Mouse (Mus musculus) layer of hippocampus, adult 2 months (tissue): ENCODE results near the gene Mrgprg. TPM values are rescaled to one million over a fixed set of nuclear protein-coding genes. Genes with fewer than 3 reads are reported as not detected.
A peak's percentile ranks its signal among the peaks of the same experiment; 100 is the strongest.

ENCODE experiments used
- DNase-seq, 2 experiments: peaks; one replicate each; pipeline ENCODE4 v3.0.0; 2022; ENCODE audit warnings: low spot score in 2 of 2
- H3K27ac ChIP-seq: fragments of 200-600 bp; 2 replicates; pipeline ENCODE4 v1.8.1; 2022
- H3K4me3 ChIP-seq: fragments of 200-600 bp; 2 replicates; pipeline ENCODE4 v1.8.1; 2022; ENCODE audit warnings: mild to moderate bottlenecking
- CTCF ChIP-seq: fragments of 200-600 bp; conservative IDR thresholded peaks from 2 replicates; pipeline ENCODE4 v1.8.1; 2022; ENCODE audit warnings: antibody characterized with exemption, mild to moderate bottlenecking, moderate library complexity
- total RNA-seq, 2 experiments: library from RNA; stranded (reverse); gene quantifications; 2 replicates each; pipeline ENCODE4 v1.2.3; 2021

Gene Mrgprg
- total RNA-seq, 2 experiments from 2014 or later = not detected

DNA sequence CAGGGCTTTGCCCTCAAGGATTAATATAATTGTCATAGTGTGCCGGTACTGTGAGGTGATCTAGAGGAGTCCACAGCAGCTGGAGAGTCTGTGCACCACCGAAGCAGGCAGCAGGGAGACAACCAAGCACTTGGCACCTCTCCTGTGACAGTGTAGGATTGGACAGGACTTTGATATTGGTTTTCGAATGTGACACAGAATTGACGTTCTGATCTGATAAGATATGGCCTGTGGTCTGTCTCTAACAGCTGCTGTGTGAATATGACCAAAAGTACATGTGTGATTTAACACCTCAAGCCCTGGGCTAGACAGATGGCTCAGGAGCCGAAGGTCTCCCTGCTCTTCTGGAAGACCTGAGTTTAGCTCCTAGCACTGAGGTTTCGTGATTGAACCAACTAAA lies 1.5 kb upstream of the Mrgprg start:
- no peak for TF ChIP-seq CTCF
- Histone ChIP-seq H3K27ac (no peak overlapping the region), H3K4me3 (no peak overlapping the region)
- DNase-seq = no peak

DNA sequence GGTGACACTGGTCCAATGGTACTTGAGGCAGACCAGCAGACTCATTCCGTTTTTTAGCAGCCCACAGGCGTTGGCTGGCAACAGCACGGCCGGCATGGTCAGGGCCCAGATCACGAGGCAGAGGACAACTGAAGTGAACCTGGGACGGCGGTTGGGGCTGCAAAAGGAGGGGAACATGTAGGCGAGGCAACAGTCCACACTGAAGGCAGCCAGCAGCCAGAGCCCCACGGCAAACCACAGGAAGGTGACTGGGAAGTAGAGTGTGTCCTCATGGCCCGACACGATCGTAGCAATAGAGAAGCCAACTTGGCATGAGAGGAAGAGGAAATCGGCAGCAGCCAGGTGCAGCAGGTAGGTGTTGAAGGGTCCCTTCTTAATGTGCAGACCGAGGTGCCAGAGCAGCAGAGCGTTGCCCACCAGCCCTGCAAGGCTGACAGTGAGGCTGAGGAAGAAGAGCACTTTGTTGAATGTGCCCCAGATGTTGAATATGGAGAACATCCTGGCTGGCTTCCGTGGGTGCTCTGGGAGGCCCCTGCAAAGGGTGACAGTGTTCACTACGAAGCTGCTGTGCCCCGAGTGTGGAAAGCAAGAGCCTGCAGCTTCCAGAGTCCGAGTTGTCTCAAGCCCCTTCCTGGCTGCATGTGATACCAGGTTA lies 1.8 kb downstream of the Mrgprg start:
- Histone ChIP-seq H3K4me3 (no peak overlapping the region), H3K27ac (no peak overlapping the region)
- TF ChIP-seq CTCF = no peak
- no peak for DNase-seq

DNA sequence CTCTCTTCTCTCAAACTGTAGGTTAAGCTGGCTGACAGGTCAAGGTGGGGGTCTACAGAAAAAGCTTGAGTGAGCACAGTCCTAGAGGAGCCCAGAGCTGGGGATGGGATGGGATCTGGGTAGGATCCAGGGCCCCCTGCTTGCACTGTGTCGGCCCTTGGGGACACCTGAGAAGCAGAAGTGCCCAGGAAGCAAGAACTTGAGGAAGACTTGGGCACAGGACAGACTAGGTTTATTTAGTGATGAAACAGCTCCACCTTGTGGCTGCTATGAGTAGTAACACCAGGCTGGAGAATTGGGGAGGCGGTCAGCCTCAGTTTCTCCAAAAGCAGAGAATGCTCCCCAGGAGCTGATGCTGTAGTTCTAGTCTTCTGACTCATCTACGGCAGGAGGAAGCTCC lies 3.0 kb downstream of the Mrgprg start:
- peak; percentile 91 for TF ChIP-seq CTCF
- Histone ChIP-seq H3K27ac (no peak overlapping the region), H3K4me3 (no peak overlapping the region)
- no peak for DNase-seq

DNA sequence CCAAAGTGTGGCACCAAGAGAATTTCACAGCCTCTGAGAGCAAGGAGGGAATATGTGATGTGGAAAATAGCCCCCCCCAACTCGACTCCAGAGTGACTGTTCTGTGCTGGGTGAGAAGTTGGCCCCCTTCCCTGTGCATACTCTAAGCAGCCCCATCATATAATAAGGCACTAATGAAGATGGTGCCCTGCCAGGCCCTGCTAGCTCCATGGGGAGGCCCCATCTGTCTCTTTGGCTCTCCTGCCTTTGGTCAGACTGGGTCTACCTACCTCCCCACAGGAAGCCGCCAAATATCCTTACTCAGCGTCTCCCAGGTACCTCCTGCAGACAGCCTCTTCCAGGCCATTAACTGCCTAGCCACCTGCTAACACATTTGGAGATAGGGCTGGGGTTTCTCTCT lies 7.8 kb downstream of the Mrgprg start:
- DNase-seq = no peak
- no peak overlapping the region for H3K27ac ChIP-seq
- TF ChIP-seq CTCF = no peak
- no peak overlapping the region for H3K4me3 ChIP-seq

DNA sequence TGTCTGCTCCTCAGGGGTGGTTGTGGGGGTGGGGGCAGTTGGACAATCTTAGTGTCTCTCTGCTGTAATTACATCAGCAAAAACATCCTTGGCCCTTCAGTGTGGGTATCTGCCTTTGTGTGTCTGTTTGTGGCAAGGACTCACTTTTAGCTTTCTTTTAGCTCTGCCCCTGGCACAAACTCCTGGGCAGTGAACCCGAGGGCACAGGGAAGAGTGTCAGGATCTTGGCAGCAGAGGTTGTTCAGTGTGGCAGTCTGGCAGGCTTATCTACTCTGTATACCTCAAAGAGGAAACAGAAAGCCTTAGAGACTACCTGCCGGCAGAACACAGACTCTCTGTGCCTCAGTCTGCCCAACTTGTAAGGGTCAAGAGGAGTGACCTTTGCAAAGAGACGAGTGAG lies 9.1 kb downstream of the Mrgprg start:
- no peak for TF ChIP-seq CTCF
- Histone ChIP-seq H3K27ac (no peak overlapping the region), H3K4me3 (no peak overlapping the region)
- no peak for DNase-seq

DNA sequence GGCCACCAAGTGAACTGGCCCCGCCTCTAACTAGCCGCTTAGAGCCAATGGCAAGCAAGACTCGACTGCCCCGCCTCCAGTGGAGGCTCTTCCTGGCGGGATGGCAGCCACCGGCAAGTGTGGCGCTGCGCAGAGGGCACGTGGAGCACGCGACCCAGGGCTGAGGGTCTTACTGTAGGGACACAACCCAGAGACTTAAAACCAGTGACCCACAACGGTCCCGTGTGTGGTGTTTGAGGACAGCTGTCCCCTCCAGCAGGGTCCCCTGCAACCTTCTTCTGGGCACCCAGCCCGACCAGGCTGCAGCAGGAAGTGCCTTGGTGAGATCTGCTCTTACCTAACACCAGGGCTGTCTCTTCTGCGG lies 9.8 kb downstream of the Mrgprg start:
- peak; percentile 51 to 62 for DNase-seq
- Histone ChIP-seq H3K27ac (no peak overlapping the region), H3K4me3 (peak overlapping the region; percentile 50)
- peak; percentile 21; the same call in 1 of the 2 replicates for TF ChIP-seq CTCF

DNA sequence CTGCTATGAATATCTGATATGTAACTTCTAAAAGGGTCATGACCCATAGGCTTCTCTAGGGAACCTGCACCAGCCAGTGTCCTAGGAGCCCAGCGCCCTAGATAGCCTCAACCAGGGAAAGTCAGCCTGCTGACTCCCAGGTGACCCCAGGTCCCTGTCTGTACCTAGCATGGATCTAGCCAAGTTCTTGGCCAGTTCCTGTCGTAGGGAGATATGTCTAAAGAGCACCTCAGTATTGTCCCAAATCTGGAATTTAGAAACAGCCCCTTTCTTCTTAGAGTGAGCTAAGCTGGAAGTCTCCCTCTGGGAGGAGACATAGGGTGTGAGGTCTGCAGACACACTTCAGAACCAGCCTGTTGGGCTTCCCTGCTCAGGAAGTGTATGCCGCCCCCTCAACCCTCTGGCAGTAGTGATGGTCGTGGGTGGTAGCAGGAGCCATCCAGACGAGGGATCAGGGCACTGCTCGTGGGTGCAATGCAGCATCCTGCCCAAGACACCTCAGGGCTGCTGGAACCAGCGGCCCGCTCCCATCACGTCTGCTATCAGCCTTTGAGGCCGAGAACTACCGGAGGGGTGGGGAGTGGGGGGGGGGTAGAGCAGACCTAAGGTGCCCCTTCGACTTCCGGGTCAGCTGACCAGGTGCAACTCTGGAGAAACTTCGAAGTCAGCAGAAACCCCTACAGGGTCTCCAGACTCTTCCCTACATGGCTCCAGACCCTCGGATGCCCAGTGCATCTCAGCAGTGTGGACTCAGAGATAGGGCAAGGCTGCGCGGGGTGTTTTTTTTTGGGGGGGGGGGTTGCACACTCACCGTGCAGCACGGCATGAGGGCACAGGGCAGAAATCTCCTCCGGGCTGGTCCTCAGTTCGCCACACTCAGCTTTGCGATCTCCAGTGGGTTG lies 10.4 kb downstream of the Mrgprg start, which contains the start of gene Osbpl5:
Osbpl5 (minus strand) TSS at position 861 of the 902 bp plus-strand sequence.
- no peak for DNase-seq
- no peak for TF ChIP-seq CTCF
- peak within 1 kb of the TSS; percentile 50 for H3K4me3 ChIP-seq
- H3K27ac ChIP-seq = no peak within 1 kb of the TSS

DNA sequence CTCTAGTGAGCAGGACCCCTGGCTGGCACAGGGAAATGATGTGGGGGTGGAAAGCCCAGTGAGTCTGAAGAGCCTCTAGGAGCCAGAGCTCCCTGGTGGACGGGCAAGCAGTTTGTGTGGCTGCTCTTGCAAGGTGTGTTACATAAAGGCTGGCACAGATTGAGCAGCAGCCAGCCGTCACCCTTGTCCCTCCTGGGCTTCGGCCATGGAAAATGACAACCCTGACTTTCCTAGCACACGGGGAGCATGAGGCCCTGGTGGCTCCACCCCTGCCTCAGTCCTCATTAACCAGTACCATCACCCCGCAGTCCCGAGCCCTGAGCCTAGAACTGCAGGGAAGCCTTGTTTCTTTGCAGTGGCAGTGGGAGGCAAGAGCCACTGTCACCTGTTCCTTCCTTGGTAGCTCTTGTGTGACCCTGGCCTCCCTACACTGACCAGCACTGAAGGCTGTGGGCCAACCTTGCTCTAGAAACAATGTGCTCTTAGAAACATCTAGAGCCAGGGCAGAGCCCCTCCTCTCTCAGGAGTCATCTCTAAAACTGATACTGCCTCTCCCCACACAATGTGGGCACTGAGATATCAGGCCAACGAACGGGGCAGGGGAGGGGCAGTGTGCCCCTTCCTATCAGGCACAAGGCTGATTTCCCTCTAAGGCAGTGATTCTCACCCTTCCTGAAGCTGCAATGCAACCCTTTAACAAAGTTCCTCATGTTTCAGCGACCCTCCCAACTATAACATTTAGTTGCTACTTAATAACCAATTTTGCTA lies 11.3 kb downstream of the Mrgprg start:
- Histone ChIP-seq H3K27ac (no peak overlapping the region), H3K4me3 (no peak overlapping the region)
- no peak for DNase-seq
- no peak for TF ChIP-seq CTCF

DNA sequence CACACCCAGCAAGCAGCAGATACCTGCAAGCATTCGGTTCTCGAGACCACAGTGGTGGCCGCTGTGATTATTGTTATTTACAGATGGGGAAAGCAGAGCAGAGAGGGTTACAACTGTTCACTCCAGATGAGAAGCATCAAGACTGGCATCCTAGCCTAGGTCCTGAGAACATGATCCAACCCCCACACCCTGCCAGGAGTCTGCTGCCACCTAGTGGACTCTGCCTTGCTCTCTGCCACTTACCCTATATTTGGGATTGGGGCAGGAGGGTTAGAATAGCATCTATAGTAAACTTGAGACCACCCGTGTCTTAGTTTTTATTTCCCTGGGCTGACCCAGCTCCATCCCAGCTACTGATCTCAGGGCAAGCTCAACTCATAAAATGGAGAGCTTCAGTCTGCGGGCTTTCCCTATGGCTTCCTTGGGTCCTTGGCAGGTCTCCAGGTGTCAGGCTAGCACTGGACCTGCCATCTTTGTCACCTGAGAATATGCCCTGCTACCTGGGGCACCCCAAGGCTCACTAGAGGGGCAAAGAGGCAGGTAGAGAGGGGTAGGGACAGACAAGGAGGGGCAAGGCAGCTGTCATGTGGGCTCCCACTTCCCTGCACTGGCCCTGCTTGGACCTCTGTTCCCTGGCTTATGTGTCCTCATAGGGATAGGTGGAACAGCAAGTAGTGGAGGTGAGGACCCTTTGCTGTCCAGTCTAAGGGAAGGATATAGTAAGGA lies 12.6 kb downstream of the Mrgprg start:
- peak; percentile 92 for TF ChIP-seq CTCF
- DNase-seq = peak; percentile 40 to 69
- no peak overlapping the region for H3K4me3 ChIP-seq
- H3K27ac ChIP-seq = no peak overlapping the region

DNA sequence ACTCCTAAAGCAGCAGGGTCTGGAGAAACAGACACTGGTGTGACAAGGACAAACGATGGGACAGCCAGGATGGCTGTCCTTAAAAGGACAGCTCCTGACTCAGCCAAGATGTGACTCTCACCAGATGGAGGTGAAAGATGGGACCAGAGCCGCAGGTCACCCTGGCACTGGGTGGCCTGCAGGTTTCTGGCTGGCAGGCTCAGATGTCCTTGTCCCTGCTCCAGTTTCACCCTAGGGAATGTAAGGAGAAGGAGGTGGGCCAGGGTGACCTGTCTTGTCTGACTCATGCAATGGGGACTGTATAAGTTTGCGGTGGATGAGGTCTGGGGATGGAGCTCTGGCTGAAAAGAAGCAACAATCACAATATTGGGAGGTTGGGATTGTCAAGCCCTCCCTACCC lies 14.2 kb downstream of the Mrgprg start:
- no peak overlapping the region for H3K4me3 ChIP-seq
- DNase-seq = no peak
- no peak overlapping the region for H3K27ac ChIP-seq
- TF ChIP-seq CTCF = no peak

DNA sequence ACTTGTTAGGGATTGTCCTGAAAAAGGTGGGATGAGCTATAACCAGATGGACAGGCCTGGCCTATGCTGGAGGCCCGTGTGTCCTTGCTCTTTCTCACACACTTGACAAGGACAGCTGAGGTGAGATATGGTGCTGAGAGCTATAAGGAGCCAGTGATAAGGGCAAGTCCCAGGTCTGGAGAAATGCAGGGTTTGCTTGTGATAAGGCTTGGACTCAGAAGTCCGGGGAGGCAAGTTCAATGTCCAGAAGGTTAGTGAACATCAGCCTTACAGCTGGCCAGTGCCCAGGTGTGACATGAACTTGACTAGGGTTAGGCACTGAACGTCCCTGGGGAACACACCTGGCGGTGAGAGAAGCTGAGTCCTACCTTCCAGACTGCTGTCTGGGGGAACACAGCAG lies 14.7 kb downstream of the Mrgprg start:
- no peak for TF ChIP-seq CTCF
- H3K27ac ChIP-seq = no peak overlapping the region
- no peak overlapping the region for H3K4me3 ChIP-seq
- DNase-seq = no peak

DNA sequence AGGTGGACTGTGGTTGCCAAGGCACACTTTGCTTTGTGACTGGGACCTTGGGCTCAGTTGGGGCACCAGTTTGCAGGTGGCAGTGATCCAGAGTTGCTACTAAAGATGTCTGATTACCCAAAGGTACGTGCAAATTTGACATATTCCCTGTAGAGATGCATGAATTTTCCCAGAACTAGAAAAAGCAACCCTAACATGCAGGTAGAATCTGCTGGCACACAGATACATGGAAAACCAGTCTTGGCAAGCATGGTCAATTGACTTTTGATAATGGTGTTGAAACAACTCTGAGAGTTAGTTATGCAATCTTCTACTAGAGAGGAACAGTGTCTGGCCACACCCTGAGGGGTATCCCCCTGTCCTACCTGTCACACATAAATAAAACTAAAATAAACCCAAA lies 15.4 kb downstream of the Mrgprg start:
- DNase-seq = no peak
- no peak overlapping the region for H3K27ac ChIP-seq
- no peak overlapping the region for H3K4me3 ChIP-seq
- no peak for TF ChIP-seq CTCF
